Mouse (Mus musculus) kidney, adult 2 months (tissue): ENCODE measurements around the gene E130114P18Rik. TPM values are rescaled to one million over a fixed set of nuclear protein-coding genes. Genes with fewer than 3 reads are reported as not detected.

Experiments used
- DNase-seq: peaks from one replicate; pipeline ENCODE4 v3.0.0; 2021
- H3K27ac ChIP-seq: fragments of 200-500 bp; 2 replicates; pipeline ENCODE4 v1.5.1; 2012; ENCODE audit warnings: low read depth, low read length, control low read depth, inconsistent platforms; ENCODE audit not compliant: insufficient read depth
- H3K27me3 ChIP-seq: fragments of 200-500 bp; replicated peaks from 2 replicates; pipeline ENCODE4 v1.6.1; 2012; ENCODE audit warnings: mild to moderate bottlenecking, moderate library complexity, low read length, inconsistent platforms; ENCODE audit not compliant: control insufficient read depth, insufficient read depth
- H3K36me3 ChIP-seq: fragments of 200-500 bp; 2 replicates; pipeline ENCODE4 v1.6.1; 2012; ENCODE audit warnings: mild to moderate bottlenecking, moderate library complexity, low read length, inconsistent platforms; ENCODE audit not compliant: control insufficient read depth, insufficient read depth
- H3K4me1 ChIP-seq: fragments of 200-500 bp; 2 replicates; pipeline ENCODE4 v1.6.1; 2011; ENCODE audit warnings: low read length; ENCODE audit not compliant: control insufficient read depth, insufficient read depth
- H3K4me3 ChIP-seq: fragments of 200-500 bp; 2 replicates; pipeline ENCODE4 v1.5.1; 2011; ENCODE audit warnings: mild to moderate bottlenecking, low read depth, low read length, control low read depth; ENCODE audit not compliant: insufficient read depth
- CTCF ChIP-seq: fragments of 200-500 bp; conservative IDR thresholded peaks from 2 replicates; pipeline ENCODE4 v1.5.1; 2011; ENCODE audit warnings: low read depth, mild to moderate bottlenecking, control low read depth, low read length, moderate library complexity, mixed read lengths; ENCODE audit not compliant: insufficient read depth, insufficient read length
- POLR2A ChIP-seq: fragments of 200-500 bp; IDR thresholded peaks from one replicate; pipeline ENCODE4 v1.6.1; 2011; ENCODE audit warnings: low read depth, low read length, control low read depth
- WGBS: fragments of 180-500 bp; shearing (Covaris S2); methylation state at CpG from one replicate; pipeline ENCODE4 v1.1.7; 2018; 5-methylcytosine and 5-hydroxymethylcytosine counted together
- polyA plus RNA-seq: library from polyadenylated mRNA; depleted of rRNA; stranded (reverse); fragments of >200 nt; gene quantifications from 2 replicates; pipeline ENCODE4 v1.2.3, GENCODE M21; 2012; rRNA removed

The E130114P18Rik gene
- polyA plus RNA-seq, 1 experiment, result 0.45 TPM

DNA sequence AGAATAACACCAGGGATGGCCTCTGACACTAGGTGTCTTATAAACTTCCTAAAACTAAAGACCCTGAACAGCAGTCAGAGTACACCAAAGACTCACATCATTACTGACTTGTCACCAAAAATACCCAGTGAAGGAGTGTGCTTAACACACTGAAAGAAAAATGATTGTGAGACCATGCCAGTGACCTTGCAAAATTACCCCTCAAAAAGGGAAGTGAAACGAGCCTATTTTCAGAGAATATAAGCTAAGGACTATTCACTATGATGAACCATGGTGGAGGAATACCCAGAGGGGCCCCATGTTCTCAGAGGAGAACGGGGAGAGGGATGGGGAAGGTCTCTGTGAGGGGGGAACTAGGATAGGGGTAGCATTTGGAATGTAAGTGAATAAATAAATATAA, 245.8 kb downstream of the E130114P18Rik start:
- Histone ChIP-seq H3K4me3 (no peak overlapping the region), H3K4me1 (no peaks in the 10 kb centered on the region), H3K27me3 (no peaks in the 10 kb centered on the region), H3K36me3 (no peaks in the 10 kb centered on the region), H3K27ac (no peak overlapping the region)
- TF ChIP-seq POLR2A, result no peak
- TF ChIP-seq CTCF, result no peak
- WGBS, result 44% methylated on average over 2 of the region's 2 CpGs
- no peak for DNase-seq

DNA sequence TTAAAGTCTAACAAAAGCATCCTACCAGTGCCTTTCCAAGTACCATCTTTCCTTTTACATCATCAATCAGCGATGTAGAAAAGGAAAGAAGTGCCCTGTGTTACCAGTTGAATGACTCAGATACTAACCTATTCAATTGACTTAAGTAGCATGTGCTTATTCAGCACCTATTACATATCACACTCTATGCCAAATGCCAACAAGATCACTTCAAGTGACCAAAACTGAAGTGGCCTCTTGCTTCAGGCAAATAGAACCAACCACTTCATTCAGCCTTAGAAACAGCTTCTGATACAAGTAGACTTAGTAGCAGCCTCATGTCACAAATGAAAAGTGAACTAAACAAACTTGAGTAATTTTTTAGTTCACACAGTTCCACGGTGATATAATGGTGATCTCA, 249.4 kb downstream of the E130114P18Rik start:
- TF ChIP-seq CTCF (no peak), POLR2A (no peak)
- H3K4me3 ChIP-seq, result no peak overlapping the region
- H3K27ac ChIP-seq, result no peak overlapping the region
- H3K4me1 ChIP-seq, result no peaks in the 10 kb centered on the region
- H3K27me3 ChIP-seq, result no peaks in the 10 kb centered on the region
- H3K36me3 ChIP-seq, result no peaks in the 10 kb centered on the region
- WGBS, result 82% methylated on average over 2 of the region's 2 CpGs
- no peak for DNase-seq

Other genes with a start within 250 kb of the E130114P18Rik start
- gene Nfia, start 5.3 kb downstream of the E130114P18Rik start, polyA plus RNA-seq, result 46.5 and 47.1 TPM in 2 replicates